Mouse (Mus musculus) liver, embryonic 16.5 days (tissue): Measurements from ENCODE around the gene Ass1. TPM values are rescaled to one million over a fixed set of nuclear protein-coding genes. Genes with fewer than 3 reads are reported as not detected.

Source experiments
- ATAC-seq: fragments of 200-750 bp; cut with Nextera tagmentation; 2 replicates; pipeline ENCODE4 v1.8.0; 2017; ENCODE audit warnings: low read depth, mild to moderate bottlenecking, moderate number of reproducible peaks, moderate library complexity
- H3K27ac ChIP-seq: fragments of 300-500 bp; sonication (generic); 2 replicates; pipeline ENCODE4 v1.5.1; 2014; ENCODE audit warnings: mild to moderate bottlenecking, low read length
- H3K27me3 ChIP-seq: fragments of 300-500 bp; sonication (generic); 2 replicates; pipeline ENCODE4 v1.6.1; 2014; ENCODE audit warnings: low read depth, low read length, mixed read lengths; ENCODE audit not compliant: control insufficient read depth, insufficient read depth
- H3K36me3 ChIP-seq: fragments of 300-500 bp; sonication (generic); 2 replicates; pipeline ENCODE4 v1.6.1; 2014; ENCODE audit warnings: mild to moderate bottlenecking; ENCODE audit not compliant: control insufficient read depth, insufficient read depth
- H3K4me1 ChIP-seq: fragments of 300-500 bp; sonication (generic); 2 replicates; pipeline ENCODE4 v1.6.1; 2014; ENCODE audit warnings: low read depth, low read length, mixed read lengths; ENCODE audit not compliant: control insufficient read depth
- H3K4me2 ChIP-seq: fragments of 300-500 bp; sonication (generic); 2 replicates; pipeline ENCODE4 v1.6.1; 2014; ENCODE audit warnings: low read depth, low read length, mixed read lengths
- H3K4me3 ChIP-seq: fragments of 300-500 bp; sonication (generic); 2 replicates; pipeline ENCODE4 v1.5.1; 2014; ENCODE audit warnings: low read depth, mild to moderate bottlenecking, low read length
- H3K9ac ChIP-seq: fragments of 300-500 bp; sonication (generic); 2 replicates; pipeline ENCODE4 v1.6.1; 2014; ENCODE audit warnings: low read depth, low read length
- H3K9me3 ChIP-seq: fragments of 300-500 bp; sonication (generic); replicated peaks from 2 replicates; pipeline ENCODE4 v1.6.1; 2016; ENCODE audit warnings: low read length; ENCODE audit not compliant: control insufficient read depth
- WGBS: fragments of 180-500 bp; shearing (Covaris S2); extraction: QIAGEN DNeasy Blood & Tissue Kit; methylation state at CpG from one replicate; pipeline ENCODE4 v1.1.7; 2014; ENCODE audit not compliant: insufficient replicate concordance; 5-methylcytosine and 5-hydroxymethylcytosine counted together
- polyA plus RNA-seq: library from polyadenylated mRNA; unstranded; fragments of >200 nt; fragmentation: Nextera tagmentation; extraction: Ambion mirVana; gene quantifications from 2 replicates; pipeline ENCODE4 v1.2.1, GENCODE M21; 2015

Ass1 gene
- polyA plus RNA-seq, 1 experiment from 2014 or later, result 480 TPM

GRCm38 (mm10) chr2:31442480-31443160, 27.4 kb upstream of the Ass1 start:
- Histone ChIP-seq H3K36me3 (no peaks in the 10 kb centered on the region), H3K9ac (no peak overlapping the region), H3K27ac (no peak overlapping the region), H3K4me1 (no peaks in the 10 kb centered on the region), H3K4me2 (no peak overlapping the region), H3K9me3 (no peaks in the 10 kb centered on the region), H3K4me3 (no peak overlapping the region), H3K27me3 (no peaks in the 10 kb centered on the region)
- WGBS, result 53% methylated on average over 11 of the region's 11 CpGs
- no peak for ATAC-seq

GRCm38 (mm10) chr2:31446036-31446435, 24.0 kb upstream of the Ass1 start:
- 42% methylated on average over 4 of the region's 4 CpGs for WGBS

GRCm38 (mm10) chr2:31446456-31446855, 23.6 kb upstream of the Ass1 start:
- Histone ChIP-seq H3K27me3 (no peaks in the 10 kb centered on the region), H3K27ac (no peak overlapping the region), H3K4me3 (no peak overlapping the region), H3K4me2 (no peak overlapping the region), H3K9me3 (no peaks in the 10 kb centered on the region), H3K9ac (no peak overlapping the region), H3K4me1 (peaks cover 3% of the 10 kb centered on the region), H3K36me3 (no peaks in the 10 kb centered on the region)
- ATAC-seq, result no peak
- WGBS, result 59% methylated on average over 4 of the region's 4 CpGs

More at GRCm38 (mm10) chr2:31446036-31446435, 24.0 kb upstream of the Ass1 start:
- Histone ChIP-seq H3K9ac (no peak overlapping the region), H3K4me3 (no peak overlapping the region), H3K4me1 (no peaks in the 10 kb centered on the region; the same call in 1 of the 2 replicates), H3K27me3 (no peaks in the 10 kb centered on the region), H3K27ac (no peak overlapping the region), H3K9me3 (no peaks in the 10 kb centered on the region), H3K4me2 (no peak overlapping the region), H3K36me3 (no peaks in the 10 kb centered on the region)
- no peak for ATAC-seq

- WGBS, result 43% methylated on average over 2 of the region's 2 CpGs
- Histone ChIP-seq H3K27me3 (no peaks in the 10 kb centered on the region), H3K9ac (no peak overlapping the region), H3K9me3 (no peaks in the 10 kb centered on the region), H3K4me3 (no peak overlapping the region), H3K27ac (no peak overlapping the region), H3K36me3 (no peaks in the 10 kb centered on the region), H3K4me1 (peaks cover 5% of the 10 kb centered on the region), H3K4me2 (no peak overlapping the region)
- no peak for ATAC-seq
Measured at GRCm38 (mm10) chr2:31447536-31447935, 22.5 kb upstream of the Ass1 start.

GRCm38 (mm10) chr2:31448756-31449440, 21.1 kb upstream of the Ass1 start:
- Histone ChIP-seq H3K4me2 (no peak overlapping the region), H3K9ac (no peak overlapping the region), H3K36me3 (no peaks in the 10 kb centered on the region), H3K4me3 (no peak overlapping the region), H3K9me3 (no peaks in the 10 kb centered on the region), H3K4me1 (peaks cover 10% of the 10 kb centered on the region), H3K27me3 (no peaks in the 10 kb centered on the region), H3K27ac (no peak overlapping the region)
- 54% methylated on average over 3 of the region's 3 CpGs for WGBS
- no peak for ATAC-seq

GRCm38 (mm10) chr2:31449441-31449815, 20.6 kb upstream of the Ass1 start:
- no peaks in the 10 kb centered on the region for H3K9me3 ChIP-seq
- no peak overlapping the region for H3K4me2 ChIP-seq
- no peak for ATAC-seq
- no peaks in the 10 kb centered on the region for H3K27me3 ChIP-seq
- no peaks in the 10 kb centered on the region for H3K36me3 ChIP-seq
- WGBS, result 47% methylated on average over 4 of the region's 4 CpGs
- no peak overlapping the region for H3K27ac ChIP-seq
- H3K4me3 ChIP-seq, result no peak overlapping the region
- peaks cover 13% of the 10 kb centered on the region for H3K4me1 ChIP-seq
- no peak overlapping the region for H3K9ac ChIP-seq

- Histone ChIP-seq H3K9me3 (no peaks in the 10 kb centered on the region), H3K27me3 (no peaks in the 10 kb centered on the region), H3K4me2 (no peak overlapping the region), H3K36me3 (no peaks in the 10 kb centered on the region), H3K4me1 (peaks cover 16% of the 10 kb centered on the region), H3K27ac (no peak overlapping the region), H3K9ac (no peak overlapping the region), H3K4me3 (no peak overlapping the region)
- WGBS, result 71% methylated on average over 4 of the region's 4 CpGs
- no peak for ATAC-seq
Measured at GRCm38 (mm10) chr2:31449902-31450301, 20.1 kb upstream of the Ass1 start.

GRCm38 (mm10) chr2:31450661-31451060, 19.3 kb upstream of the Ass1 start:
- Histone ChIP-seq H3K4me1 (peaks cover 16% of the 10 kb centered on the region), H3K27me3 (no peaks in the 10 kb centered on the region), H3K9ac (no peak overlapping the region), H3K4me3 (no peak overlapping the region), H3K9me3 (no peaks in the 10 kb centered on the region), H3K27ac (no peak overlapping the region), H3K4me2 (no peak overlapping the region), H3K36me3 (no peaks in the 10 kb centered on the region)
- ATAC-seq, result no peak
- 57% methylated on average over 3 of the region's 3 CpGs for WGBS

- no peaks in the 10 kb centered on the region for H3K36me3 ChIP-seq
- H3K4me2 ChIP-seq, result no peak overlapping the region
- peaks cover 16% of the 10 kb centered on the region for H3K4me1 ChIP-seq
- no peak overlapping the region; the same call in 1 of the 2 replicates for H3K27ac ChIP-seq
- no peaks in the 10 kb centered on the region for H3K9me3 ChIP-seq
- H3K9ac ChIP-seq, result no peak overlapping the region
- ATAC-seq, result no peak
- H3K27me3 ChIP-seq, result no peaks in the 10 kb centered on the region
- WGBS, result 59% methylated on average over 1 of the region's 1 CpGs
- H3K4me3 ChIP-seq, result no peak overlapping the region
Measured at GRCm38 (mm10) chr2:31451530-31451929, 18.5 kb upstream of the Ass1 start.
